Comparison of ENCODE assay signal across 8 mouse cellular contexts in the genomic region with DNA sequence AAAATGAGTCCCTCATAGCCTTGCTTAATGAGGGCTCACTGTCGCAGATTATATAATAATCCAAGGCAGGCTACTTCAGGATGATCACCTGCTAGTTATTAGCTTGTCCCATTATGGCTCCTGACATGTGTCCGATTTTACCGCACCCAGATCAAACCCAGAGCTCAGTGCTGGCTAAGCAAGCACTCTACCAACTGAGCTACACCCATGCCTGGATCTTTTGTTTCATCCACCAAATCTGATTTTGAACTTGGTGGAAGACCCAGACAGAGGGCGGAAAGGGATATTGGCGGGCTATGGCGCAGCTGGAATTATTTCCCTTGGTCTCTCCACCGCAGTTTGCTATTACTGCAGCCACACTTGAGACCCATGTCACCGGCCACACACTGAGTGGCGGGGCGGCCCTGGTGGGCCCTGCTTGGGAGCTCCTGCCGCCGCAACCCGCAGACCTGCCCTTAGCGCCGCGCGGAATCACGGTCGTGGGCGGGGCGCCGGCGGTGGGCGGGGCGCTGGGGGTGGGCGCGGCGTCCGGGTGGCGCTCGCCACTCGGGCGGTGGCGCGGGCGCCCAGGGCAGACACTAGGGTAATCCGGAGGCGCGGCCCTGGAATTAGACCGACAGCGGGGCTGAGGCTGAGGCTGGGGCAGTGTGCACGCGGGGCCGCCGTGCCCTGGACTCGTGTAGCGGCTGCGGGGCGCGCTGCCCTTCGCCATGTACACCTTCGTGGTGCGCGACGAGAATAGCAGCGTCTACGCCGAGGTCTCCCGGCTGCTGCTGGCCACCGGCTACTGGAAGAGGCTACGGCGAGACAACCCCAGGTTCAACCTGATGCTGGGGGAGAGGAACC. TPM values are rescaled to one million over a fixed set of nuclear protein-coding genes. Genes with fewer than 3 reads are reported as not detected.
A peak's percentile ranks its signal among the peaks of the same experiment; 100 is the strongest.
DNase-seq lines count a peak whose midpoint lies in the region; ATAC-seq and TF ChIP-seq lines count a peak whose summit lies in the region.

A gene (plus strand): TSS at position 506 of the 846 bp plus-strand sequence.

- DNase-seq in CD4-positive helper T cell, adult 2 months (ENCODE audit: low read depth, low spot score) = peak; percentile 81
- peak; percentile 87 for DNase-seq in brain, embryonic 14.5 days (ENCODE audit: low read depth)
- peak; percentile 85 for DNase-seq in heart, embryonic 10.5 days (ENCODE audit: low spot score)
- DNase-seq in kidney, adult 9 months = peak; percentile 80
- peak; percentile 85 for DNase-seq in liver
- peak; percentile 78 for DNase-seq in midbrain, postnatal 0 days (ENCODE audit: low spot score)
- peak; percentile 60 to 78 for DNase-seq in spleen, postnatal 10 days (ENCODE audit: low spot score in 2 of 2)

- peak within 1 kb of the TSS; percentile 80 for H3K4me3 ChIP-seq in embryonic fibroblast, embryonic 13.5 days (ENCODE audit: insufficient read depth, low read length)
- H3K4me3 ChIP-seq in heart, embryonic 10.5 days = peak within 1 kb of the TSS; percentile 83
- H3K4me3 ChIP-seq in midbrain, postnatal 0 days (ENCODE audit: low read depth, low read length) = peak within 1 kb of the TSS; percentile 75

- TF ChIP-seq CTCF in brain, embryonic 14.5 days (IDR thresholded peaks at IDR 0.05; ENCODE audit: borderline replicate concordance, extremely low read depth, insufficient read depth, insufficient read length) = no peak
- TF ChIP-seq CTCF in embryonic fibroblast, embryonic 13.5 days (IDR thresholded peaks at IDR 0.05; ENCODE audit: borderline replicate concordance, insufficient read depth, low read length) = no peak
- TF ChIP-seq CTCF in midbrain, postnatal 0 days (IDR thresholded peaks at IDR 0.05) = no peak

- peak within 1 kb of the TSS; percentile 78 for H3K9ac ChIP-seq in midbrain, postnatal 0 days (replicated peaks; ENCODE audit: low read length, poor library complexity, severe bottlenecking)

- H3K9me3 ChIP-seq in heart, embryonic 10.5 days = no peaks in the 10 kb centered on the region
- no peaks in the 10 kb centered on the region for H3K9me3 ChIP-seq in midbrain, postnatal 0 days (ENCODE audit: low read length)

- peak within 1 kb of the TSS; percentile 29 for H3K27ac ChIP-seq in embryonic fibroblast, embryonic 13.5 days (ENCODE audit: insufficient read depth, low read length)
- peak within 1 kb of the TSS; percentile 93 for H3K27ac ChIP-seq in heart, embryonic 10.5 days
- H3K27ac ChIP-seq in midbrain, postnatal 0 days (ENCODE audit: low read depth, low read length) = peak within 1 kb of the TSS; percentile 72

- no peaks in the 10 kb centered on the region; the same call in 1 of the 2 replicates for H3K4me1 ChIP-seq in embryonic fibroblast, embryonic 13.5 days (ENCODE audit: control insufficient read depth, insufficient read depth, low read length)
- H3K4me1 ChIP-seq in heart, embryonic 10.5 days = peaks cover 9% of the 10 kb centered on the region
- peaks cover 12% of the 10 kb centered on the region for H3K4me1 ChIP-seq in midbrain, postnatal 0 days (ENCODE audit: insufficient read depth, low read length)

- peak; percentile 94 for ATAC-seq in midbrain, postnatal 0 days (ENCODE audit: low FRiP score)

- H3K36me3 ChIP-seq in heart, embryonic 10.5 days = peaks cover 12% of the 10 kb centered on the region; the same call in 1 of the 2 replicates
- H3K36me3 ChIP-seq in midbrain, postnatal 0 days (ENCODE audit: insufficient read depth, low read length) = peaks cover 9% of the 10 kb centered on the region

- WGBS in heart, embryonic 10.5 days = 1% methylated on average over 62 of the region's 62 CpGs
- under 1% methylated on average over 62 of the region's 62 CpGs for WGBS in midbrain, postnatal 0 days

- H3K4me2 ChIP-seq in midbrain, postnatal 0 days (ENCODE audit: low read depth, low read length, poor library complexity, severe bottlenecking) = peak within 1 kb of the TSS; percentile 71

- no peaks in the 10 kb centered on the region for H3K27me3 ChIP-seq in heart, embryonic 10.5 days (ENCODE audit: insufficient read depth, poor library complexity, severe bottlenecking)
- no peaks in the 10 kb centered on the region for H3K27me3 ChIP-seq in midbrain, postnatal 0 days (ENCODE audit: insufficient read depth, low read length)

- peak; percentile 90 for TF ChIP-seq POLR2A in brain, embryonic 14.5 days (IDR thresholded peaks at IDR 0.05; ENCODE audit: borderline replicate concordance, extremely low read depth, insufficient read depth, insufficient read length, poor library complexity, severe bottlenecking)
- peak; percentile 71 for TF ChIP-seq POLR2A in embryonic fibroblast, embryonic 13.5 days (IDR thresholded peaks at IDR 0.05; ENCODE audit: low read depth, low read length)

RNA-seq across cellular contexts. Expression of the gene that starts here (rescaled TPM):
- 22.3 and 30.4 TPM in 2 replicates for polyA plus RNA-seq in brain, embryonic 14.5 days (2012; rRNA removed)
- polyA plus RNA-seq in embryonic fibroblast, embryonic 13.5 days (2011; ENCODE audit: insufficient read length, low read depth, missing spikeins) = 13.0 and 16.5 TPM in 2 replicates
- polyA plus RNA-seq in heart, embryonic 10.5 days (2016; fragmentation: Nextera tagmentation; extraction: Ambion mirVana) = 8.3 and 12.3 TPM in 2 replicates
- total RNA-seq in midbrain, postnatal 0 days (2014; rRNA removed) = 53.7 and 58.0 TPM in 2 replicates
- 28.8 and 30.2 TPM in 2 replicates for polyA plus RNA-seq in midbrain, postnatal 0 days (2015; fragmentation: Nextera tagmentation; extraction: Ambion mirVana)

Comparison
In these comparisons a context has a peak if more than half of its experiments do, and no peak if none do; other contexts are left out.
1. Peak in every context shown above with its lines: DNase-seq, ATAC-seq, H3K4me3 ChIP-seq and H3K27ac ChIP-seq.
2. H3K27ac ChIP-seq: peak in every context shown above with its lines; median percentile 93 in heart, embryonic 10.5 days; 72 in midbrain, postnatal 0 days; 29 in embryonic fibroblast, embryonic 13.5 days.